Mouse (Mus musculus) megakaryocyte, embryonic 14.5 days (primary cell): ENCODE results near the gene Map7.

Experiments
- FLI1 ChIP-seq: IDR thresholded peaks from 2 replicates; pipeline ENCODE4 v1.6.1; 2012; ENCODE audit warnings: low read length, inconsistent platforms, mixed read lengths
- GATA1 ChIP-seq: IDR thresholded peaks from 3 replicates; pipeline ENCODE4 v1.6.1; 2012; ENCODE audit warnings: mixed read lengths, low read length, inconsistent platforms, borderline replicate concordance

GRCm38 (mm10) chr10:20310969-20311769 is 162.9 kb downstream of the Map7 start:
- no peak for TF ChIP-seq GATA1
- no peak for TF ChIP-seq FLI1
